Mouse (Mus musculus): ENCODE measurements around the gene Ankrd52. TPM values are rescaled to one million over a fixed set of nuclear protein-coding genes. Genes with fewer than 3 reads are reported as not detected.

Gene Ankrd52
- polyA plus RNA-seq, 1 experiment from 2014 or later = 12.9 TPM

DNA sequence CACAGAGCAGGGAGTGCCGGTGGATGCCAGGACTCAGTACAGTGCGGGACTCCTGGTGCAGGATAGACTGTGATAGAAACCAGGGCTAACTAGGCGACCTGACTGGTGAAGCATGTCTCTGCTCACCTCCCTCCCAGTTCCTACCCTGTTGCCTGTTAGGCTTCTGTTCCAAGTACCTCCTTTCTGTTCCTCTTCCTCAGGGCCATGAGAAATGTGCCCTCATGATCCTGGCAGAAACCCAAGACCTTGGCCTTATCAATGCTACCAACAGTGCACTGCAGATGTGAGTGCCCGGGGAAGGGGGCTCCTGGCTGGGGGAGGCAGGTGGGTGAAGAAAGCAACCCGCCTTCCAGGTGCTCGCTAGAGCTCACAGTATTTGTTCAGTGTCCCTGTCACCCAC is 12.7 kb downstream of the Ankrd52 start:
- Histone ChIP-seq H3K36me3 (peaks cover 100% of the 10 kb centered on the region), H3K9me3 (no peaks in the 10 kb centered on the region)

DNA sequence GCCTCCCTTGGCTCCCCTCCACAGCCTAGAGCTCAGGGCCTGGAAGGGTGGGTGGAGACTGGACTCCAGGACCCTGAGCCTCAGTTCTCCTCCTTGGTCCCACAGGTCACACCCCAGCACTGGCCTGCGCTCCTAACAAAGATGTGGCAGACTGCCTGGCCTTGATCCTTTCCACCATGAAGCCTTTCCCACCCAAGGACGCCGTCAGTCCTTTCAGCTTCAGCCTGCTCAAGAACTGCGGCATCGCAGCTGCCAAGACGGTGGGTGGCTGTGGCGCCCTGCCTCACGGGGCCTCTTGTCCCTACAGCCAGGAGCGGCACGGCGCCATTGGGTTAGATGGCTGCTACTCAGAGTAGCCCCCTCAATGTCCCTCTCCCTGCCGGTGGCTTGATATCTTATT is 13.5 kb downstream of the Ankrd52 start:
- no peak for ATAC-seq (ENCODE audit: low FRiP score, low read depth)
- H3K27me3 ChIP-seq = no peaks in the 10 kb centered on the region
- no peaks in the 10 kb centered on the region for H3K9me3 ChIP-seq
- no peak overlapping the region for H3K4me2 ChIP-seq (replicated peaks)
- H3K4me1 ChIP-seq = no peaks in the 10 kb centered on the region
- H3K36me3 ChIP-seq = peaks cover 99% of the 10 kb centered on the region
- 92% methylated on average over 12 of the region's 12 CpGs for WGBS
- H3K27ac ChIP-seq = no peak overlapping the region
- no peak overlapping the region for H3K9ac ChIP-seq
- H3K4me3 ChIP-seq = no peak overlapping the region

More for the DNA sequence above, 12.7 kb downstream of the Ankrd52 start:
- Histone ChIP-seq H3K27ac (no peak overlapping the region), H3K9ac (no peak overlapping the region), H3K4me3 (no peak overlapping the region), H3K27me3 (no peaks in the 10 kb centered on the region), H3K4me1 (no peaks in the 10 kb centered on the region), H3K4me2 (replicated peaks) (no peak overlapping the region)
- no peak for ATAC-seq (ENCODE audit: low FRiP score, low read depth)
- 83% methylated on average over 6 of the region's 6 CpGs for WGBS

DNA sequence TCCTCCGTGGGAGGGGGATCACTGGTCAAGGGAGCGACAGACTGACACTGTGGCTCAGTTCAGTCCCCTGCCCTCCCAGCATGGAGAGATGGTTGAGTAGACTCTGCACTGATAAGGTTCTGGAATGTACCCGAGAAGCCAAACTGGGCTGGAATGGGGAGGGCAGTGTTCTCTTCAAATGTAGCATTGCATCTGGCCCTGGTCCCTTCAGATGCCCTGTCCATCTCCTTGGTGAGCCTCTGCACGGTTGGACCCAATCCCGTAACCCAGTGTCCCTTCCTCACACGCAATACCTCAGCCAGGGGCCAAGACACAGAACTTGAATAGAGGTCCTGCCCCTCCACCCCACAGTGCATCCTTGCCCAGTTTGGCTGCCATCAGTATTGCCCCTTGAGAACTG is 14.9 kb downstream of the Ankrd52 start:
- peaks cover 98% of the 10 kb centered on the region for H3K36me3 ChIP-seq
- no peak overlapping the region for H3K9ac ChIP-seq
- no peaks in the 10 kb centered on the region for H3K27me3 ChIP-seq
- no peak for ATAC-seq (ENCODE audit: low FRiP score, low read depth)
- no peak overlapping the region for H3K27ac ChIP-seq
- H3K4me3 ChIP-seq = no peak overlapping the region
- H3K4me1 ChIP-seq = no peaks in the 10 kb centered on the region
- 80% methylated on average over 6 of the region's 6 CpGs for WGBS
- no peaks in the 10 kb centered on the region for H3K9me3 ChIP-seq
- no peak overlapping the region for H3K4me2 ChIP-seq (replicated peaks)

DNA sequence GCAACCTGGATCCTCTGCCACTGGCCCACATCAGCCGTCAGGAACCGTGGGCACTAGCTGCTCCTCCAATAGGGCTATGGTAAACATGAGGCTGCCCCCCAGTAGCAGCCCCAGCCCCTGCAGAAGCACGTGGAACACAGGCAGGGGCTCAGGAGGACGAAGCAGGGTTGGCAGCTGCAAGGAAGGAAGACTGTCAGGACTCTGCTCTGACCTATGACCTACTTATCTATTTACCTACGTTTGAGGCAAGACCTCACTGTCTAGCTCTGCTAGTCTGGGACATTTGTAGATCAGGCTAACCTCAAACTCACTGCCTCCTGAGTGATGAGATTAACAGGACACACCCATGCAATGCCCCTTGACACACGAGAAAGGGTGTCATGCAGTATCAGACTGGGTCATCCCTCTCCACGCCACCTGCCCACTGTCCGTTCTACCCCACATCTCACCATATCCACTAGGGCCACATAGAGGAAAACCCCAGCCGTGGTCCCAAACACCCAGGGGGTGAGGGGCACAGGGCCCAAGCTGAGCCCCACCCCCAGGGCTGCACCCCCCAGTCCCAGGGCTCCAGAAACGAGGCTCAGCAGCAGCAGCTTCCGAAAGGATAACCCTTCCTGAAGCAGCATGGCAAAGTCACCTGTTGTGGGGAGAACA is 19.2 kb downstream of the Ankrd52 start:
- WGBS = 72% methylated on average over 11 of the region's 11 CpGs
- Histone ChIP-seq H3K4me1 (peaks cover 14% of the 10 kb centered on the region), H3K9ac (no peak overlapping the region), H3K4me3 (no peak overlapping the region), H3K27ac (no peak overlapping the region), H3K4me2 (replicated peaks) (no peak overlapping the region), H3K36me3 (peaks cover 62% of the 10 kb centered on the region), H3K9me3 (no peaks in the 10 kb centered on the region), H3K27me3 (no peaks in the 10 kb centered on the region)
- ATAC-seq (ENCODE audit: low FRiP score, low read depth) = no peak

DNA sequence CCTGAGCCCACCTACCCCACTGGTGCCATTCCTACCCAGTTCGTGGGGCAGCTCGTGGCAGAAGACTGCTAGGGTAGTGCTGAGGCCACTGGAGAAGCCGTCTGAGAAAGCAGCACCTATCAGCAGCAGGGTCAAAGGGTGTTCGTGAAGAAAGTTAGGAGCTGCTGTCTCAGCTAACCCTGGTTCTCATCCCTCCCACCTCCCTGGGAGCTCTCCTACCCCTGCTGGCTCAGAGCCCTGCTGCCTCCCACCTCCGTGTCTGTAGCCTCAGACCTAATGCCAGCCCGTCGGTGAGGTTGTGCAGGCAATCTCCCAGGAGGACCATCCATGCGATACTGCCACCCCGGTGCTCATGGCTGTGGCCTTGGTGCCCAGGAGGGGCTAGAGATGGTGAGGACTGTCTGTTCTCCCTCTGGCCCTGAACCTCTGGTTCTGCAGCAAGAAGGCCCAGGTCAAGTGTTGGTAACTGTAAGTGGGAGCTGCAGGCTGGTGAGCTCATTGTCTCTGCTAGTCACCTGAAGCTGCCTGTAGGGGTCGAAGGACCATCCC is 19.9 kb downstream of the Ankrd52 start:
- H3K36me3 ChIP-seq = peaks cover 56% of the 10 kb centered on the region
- H3K27me3 ChIP-seq = no peaks in the 10 kb centered on the region
- H3K4me3 ChIP-seq = no peak overlapping the region
- no peak for ATAC-seq (ENCODE audit: low FRiP score, low read depth)
- H3K4me2 ChIP-seq (replicated peaks) = no peak overlapping the region
- H3K27ac ChIP-seq = no peak overlapping the region
- H3K9ac ChIP-seq = no peak overlapping the region
- no peaks in the 10 kb centered on the region for H3K9me3 ChIP-seq
- WGBS = 69% methylated on average over 10 of the region's 10 CpGs
- peaks cover 15% of the 10 kb centered on the region for H3K4me1 ChIP-seq

DNA sequence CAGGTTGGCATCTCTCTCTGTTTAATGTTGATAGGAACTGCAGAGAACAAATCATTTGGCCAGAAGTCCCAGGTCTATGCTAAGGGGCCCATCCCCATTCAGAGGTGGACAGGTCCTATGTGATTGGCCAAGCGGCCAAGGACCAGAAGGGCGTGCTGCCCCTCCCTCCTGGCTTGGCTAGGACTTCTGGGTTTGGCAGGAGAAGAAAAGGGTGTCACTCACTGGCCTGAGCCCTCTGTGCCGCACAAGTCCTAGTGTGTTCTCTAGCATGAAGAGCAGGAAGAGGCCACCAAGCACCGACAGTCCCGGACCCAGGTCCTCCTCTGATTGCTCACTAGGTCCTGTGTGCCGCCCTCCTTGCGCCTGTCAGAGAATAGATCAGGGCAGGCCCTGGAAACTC is 20.6 kb downstream of the Ankrd52 start:
- no peak for ATAC-seq (ENCODE audit: low FRiP score, low read depth)
- Histone ChIP-seq H3K4me3 (no peak overlapping the region), H3K4me2 (replicated peaks) (no peak overlapping the region), H3K9ac (no peak overlapping the region; the same call in 1 of the 2 replicates), H3K27ac (no peak overlapping the region), H3K27me3 (no peaks in the 10 kb centered on the region), H3K4me1 (peaks cover 15% of the 10 kb centered on the region), H3K36me3 (peaks cover 49% of the 10 kb centered on the region), H3K9me3 (no peaks in the 10 kb centered on the region)
- WGBS = 69% methylated on average over 7 of the region's 7 CpGs

DNA sequence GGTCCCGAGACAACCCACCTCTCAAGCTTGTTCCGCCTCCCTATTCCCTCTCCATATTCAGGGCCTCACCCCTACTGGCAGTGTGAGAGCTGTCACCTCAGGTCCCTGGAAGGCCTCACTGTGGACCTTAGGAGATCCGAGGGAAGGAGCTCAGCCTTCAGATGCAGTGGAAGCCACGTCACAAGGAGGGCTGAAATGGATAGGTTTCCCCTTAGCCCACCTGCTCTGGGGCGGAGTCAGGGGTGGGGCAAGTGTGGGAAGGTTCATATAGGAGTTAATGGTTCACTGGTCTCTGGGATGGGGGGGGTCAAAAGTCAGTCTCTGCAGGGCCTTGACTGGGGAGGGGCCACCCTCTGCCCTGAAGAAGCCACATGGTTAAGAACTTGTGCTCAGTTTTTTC is 23.4 kb downstream of the Ankrd52 start:
- H3K9me3 ChIP-seq = no peaks in the 10 kb centered on the region
- H3K4me1 ChIP-seq = peaks cover 15% of the 10 kb centered on the region
- WGBS = 16% methylated on average over 5 of the region's 5 CpGs
- 0 out of 2 replicates have a peak overlapping the region, but pooled peaks have one; percentile 10 for H3K27ac ChIP-seq
- peak; percentile 19; the same call in 1 of the 2 replicates for ATAC-seq (ENCODE audit: low FRiP score, low read depth)
- no peak overlapping the region for H3K4me3 ChIP-seq
- peaks cover 24% of the 10 kb centered on the region for H3K36me3 ChIP-seq
- H3K27me3 ChIP-seq = no peaks in the 10 kb centered on the region
- H3K4me2 ChIP-seq (replicated peaks) = 0 out of 2 replicates have a peak overlapping the region, but pooled peaks have one; percentile 21
- H3K9ac ChIP-seq = peak overlapping the region; percentile 25; the same call in 1 of the 2 replicates

DNA sequence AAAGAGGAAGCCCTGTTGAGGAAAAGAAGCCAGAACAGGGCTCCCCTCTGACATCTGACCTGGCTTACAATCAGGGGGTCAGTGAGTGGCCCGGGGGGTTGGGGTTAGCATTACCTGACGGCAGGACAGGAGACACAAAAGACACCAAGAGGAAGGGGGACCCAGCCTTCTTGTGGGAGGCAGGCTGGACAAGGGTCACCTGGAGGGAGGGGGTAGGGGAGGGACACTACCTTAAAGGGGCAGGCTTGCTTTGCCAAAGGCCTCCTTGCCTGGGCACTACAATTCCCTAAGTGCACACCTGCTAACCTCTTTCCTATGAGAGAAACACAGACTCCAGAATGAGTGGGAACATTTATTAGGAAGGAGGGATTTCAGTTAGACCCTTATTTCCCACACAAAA is 24.1 kb downstream of the Ankrd52 start, which contains the start of gene Slc39a5:
Slc39a5 (minus strand) TSS at position 174 of the 400 bp plus-strand sequence.
- no peaks in the 10 kb centered on the region for H3K27me3 ChIP-seq

DNA sequence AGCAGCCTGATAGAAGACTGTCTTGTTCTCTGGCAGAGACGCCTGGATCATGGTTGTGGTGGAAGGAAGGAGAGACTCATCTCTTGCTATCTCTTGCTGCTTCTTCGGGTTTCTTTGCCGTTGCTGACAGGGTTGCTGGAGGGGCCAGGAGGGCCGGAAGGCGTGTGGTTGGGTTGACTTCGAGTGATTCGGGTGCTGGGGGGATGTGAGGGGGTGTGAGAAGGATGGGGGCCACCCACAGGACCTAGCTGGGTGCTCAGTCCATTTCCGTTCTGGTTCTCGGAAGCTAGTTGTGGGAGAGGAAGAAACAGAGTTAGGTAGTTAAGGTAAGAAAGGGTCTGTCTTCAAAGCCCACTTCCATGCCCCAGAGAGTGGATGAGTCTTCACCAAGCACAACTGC is 24.7 kb downstream of the Ankrd52 start:
- Histone ChIP-seq H3K36me3 (peaks cover 24% of the 10 kb centered on the region), H3K4me1 (peaks cover 15% of the 10 kb centered on the region), H3K4me2 (replicated peaks) (no peak overlapping the region), H3K9ac (no peak overlapping the region), H3K9me3 (no peaks in the 10 kb centered on the region), H3K4me3 (no peak overlapping the region), H3K27ac (no peak overlapping the region), H3K27me3 (no peaks in the 10 kb centered on the region)
- 83% methylated on average over 9 of the region's 9 CpGs for WGBS
- no peak for ATAC-seq (ENCODE audit: low FRiP score, low read depth)

More for the DNA sequence above, 24.1 kb downstream of the Ankrd52 start, which contains the start of gene Slc39a5:
- Histone ChIP-seq H3K4me2 (replicated peaks) (0 out of 2 replicates have a peak within 1 kb of the TSS, but pooled peaks have one; percentile 21), H3K4me1 (peaks cover 15% of the 10 kb centered on the region), H3K9me3 (no peaks in the 10 kb centered on the region), H3K9ac (peak within 1 kb of the TSS; percentile 25; the same call in 1 of the 2 replicates), H3K27ac (0 out of 2 replicates have a peak within 1 kb of the TSS, but pooled peaks have one; percentile 10), H3K4me3 (no peak within 1 kb of the TSS), H3K36me3 (peaks cover 24% of the 10 kb centered on the region)
- no peak for ATAC-seq (ENCODE audit: low FRiP score, low read depth)
- WGBS = 26% methylated on average over 2 of the region's 2 CpGs

DNA sequence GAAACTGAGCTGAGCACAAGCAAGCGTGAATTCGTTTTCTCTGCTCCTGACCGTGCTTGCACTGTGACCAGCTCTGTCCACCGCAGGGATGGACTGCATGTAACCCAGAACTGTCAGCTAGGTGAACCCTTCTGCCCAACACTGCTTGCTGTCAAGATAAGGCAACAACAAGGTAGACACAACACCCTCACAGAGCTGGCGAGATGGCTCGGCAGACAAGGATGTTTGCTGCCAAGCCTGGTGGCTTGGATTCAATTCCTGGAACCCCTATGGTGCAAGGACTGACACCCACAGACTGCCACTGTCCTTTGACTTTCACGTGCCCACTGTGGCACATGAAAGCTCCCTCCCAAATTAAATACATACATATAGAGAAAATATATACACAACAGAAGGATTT is 27.0 kb downstream of the Ankrd52 start:
- Histone ChIP-seq H3K9ac (no peak overlapping the region), H3K27me3 (no peaks in the 10 kb centered on the region), H3K36me3 (peaks cover 27% of the 10 kb centered on the region), H3K9me3 (no peaks in the 10 kb centered on the region), H3K4me1 (peaks cover 21% of the 10 kb centered on the region), H3K4me3 (no peak overlapping the region), H3K4me2 (replicated peaks) (no peak overlapping the region), H3K27ac (no peak overlapping the region)
- ATAC-seq (ENCODE audit: low FRiP score, low read depth) = no peak
- WGBS = 84% methylated on average over 7 of the region's 7 CpGs

DNA sequence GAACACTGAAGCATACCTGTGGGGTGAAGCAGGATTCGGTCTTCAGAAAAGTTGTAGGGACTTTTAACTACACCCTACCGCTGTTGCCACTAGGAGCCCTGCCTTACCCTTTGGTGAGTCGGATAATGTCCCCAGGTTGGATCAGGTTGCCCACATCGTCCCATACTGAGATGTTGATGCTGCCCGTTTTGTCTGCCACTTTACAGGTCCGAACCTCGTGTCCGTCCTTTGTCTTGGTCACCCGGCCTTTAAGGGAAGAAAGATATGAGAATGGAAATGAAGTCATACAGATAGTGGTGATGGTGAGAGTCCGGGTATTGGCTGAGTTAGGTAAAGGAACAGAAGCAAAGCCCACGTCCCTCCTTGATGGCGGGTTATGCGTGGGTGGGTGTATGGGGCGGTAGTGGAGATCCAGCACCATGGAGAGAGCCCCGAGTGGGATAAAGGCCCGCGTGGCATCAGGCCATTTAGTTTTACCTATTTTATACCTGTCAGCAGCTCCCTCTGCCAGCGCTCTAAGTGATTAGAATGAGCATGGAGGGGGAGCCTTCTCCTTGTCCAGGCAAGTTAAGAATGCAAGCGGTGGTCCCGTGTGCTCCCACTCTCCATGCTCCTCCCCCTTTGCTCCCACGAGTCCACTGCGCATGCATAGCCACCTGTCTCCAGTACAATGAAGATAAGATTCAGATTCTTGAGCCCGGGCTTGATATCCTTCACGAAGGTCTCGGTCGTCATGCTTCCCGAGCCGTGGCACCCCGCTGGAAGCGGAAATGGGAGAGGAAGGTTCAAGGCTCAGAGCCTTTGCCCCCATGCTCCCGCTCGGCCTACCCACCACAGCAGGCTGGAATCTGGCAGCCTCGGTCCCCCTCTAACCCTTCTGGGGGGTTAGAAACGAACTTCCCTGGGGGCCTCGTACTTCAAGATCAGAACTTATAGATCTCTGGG is 31.9 kb downstream of the Ankrd52 start:
- H3K9me3 ChIP-seq = no peaks in the 10 kb centered on the region
- peaks cover 36% of the 10 kb centered on the region for H3K4me1 ChIP-seq
- no peak for ATAC-seq (ENCODE audit: low FRiP score, low read depth)
- H3K9ac ChIP-seq = peak overlapping the region; percentile 79
- 18% methylated on average over 35 of the region's 35 CpGs for WGBS
- H3K4me2 ChIP-seq (replicated peaks) = peak overlapping the region; percentile 97
- peak overlapping the region; percentile 91 for H3K4me3 ChIP-seq
- peak overlapping the region; percentile 58 for H3K27ac ChIP-seq
- peaks cover 33% of the 10 kb centered on the region for H3K36me3 ChIP-seq
- H3K27me3 ChIP-seq = no peaks in the 10 kb centered on the region

Measured in limb, embryonic 13.5 days (tissue).